Mouse (Mus musculus) cerebellum, adult 2 months (tissue): Measurements from ENCODE around the gene Pabpn1. TPM values are rescaled to one million over a fixed set of nuclear protein-coding genes. Genes with fewer than 3 reads are reported as not detected.

Source experiments
- DNase-seq, 2 experiments: peaks; one replicate each; pipeline ENCODE4 v3.0.0; 2021
- H3K27ac ChIP-seq: fragments of 200-500 bp; 2 replicates; pipeline ENCODE4 v1.5.1; 2012; ENCODE audit warnings: low read length, control low read depth, inconsistent platforms; ENCODE audit not compliant: insufficient read depth
- H3K27me3 ChIP-seq: fragments of 200-500 bp; 2 replicates; pipeline ENCODE4 v1.6.1; 2012; ENCODE audit warnings: inconsistent platforms, mild to moderate bottlenecking, low read length, moderate library complexity; ENCODE audit not compliant: control insufficient read depth, insufficient read depth
- H3K4me1 ChIP-seq: fragments of 200-500 bp; 2 replicates; pipeline ENCODE4 v1.6.1; 2011; ENCODE audit warnings: low read length; ENCODE audit not compliant: control insufficient read depth, insufficient read depth
- H3K4me3 ChIP-seq: fragments of 200-500 bp; replicated peaks from 2 replicates; pipeline ENCODE3; 2011; ENCODE audit warnings: mild to moderate bottlenecking, low read depth, low read length, control low read depth; ENCODE audit not compliant: insufficient read depth
- CTCF ChIP-seq: fragments of 200-500 bp; IDR thresholded peaks from 2 replicates; pipeline ENCODE4 v1.5.1; 2011; ENCODE audit warnings: low read depth, mild to moderate bottlenecking, control low read depth, low read length, moderate library complexity, borderline replicate concordance; ENCODE audit not compliant: insufficient read depth
- POLR2A ChIP-seq: fragments of 200-500 bp; IDR thresholded peaks from 2 replicates; pipeline ENCODE4 v1.6.1; 2011; ENCODE audit warnings: low read length, control low read depth, borderline replicate concordance; ENCODE audit not compliant: insufficient read depth
- WGBS: fragments of 180-500 bp; shearing (Covaris S2); methylation state at CpG from one replicate; pipeline ENCODE4 v1.1.7; 2018; 5-methylcytosine and 5-hydroxymethylcytosine counted together
- polyA plus RNA-seq: library from polyadenylated mRNA; depleted of rRNA; stranded (reverse); fragments of >200 nt; gene quantifications from 2 replicates; pipeline ENCODE4 v1.2.3, GENCODE M21; 2012

Gene Pabpn1
- polyA plus RNA-seq, 1 experiment, result 433 TPM

GRCm38 (mm10) chr14:54864313-54865036, 27.8 kb upstream of the Pabpn1 start:
- DNase-seq, result no peak
- Histone ChIP-seq H3K27ac (no peak overlapping the region), H3K4me3 (peak overlapping the region; percentile 86), H3K4me1 (no peaks in the 10 kb centered on the region), H3K27me3 (no peaks in the 10 kb centered on the region)
- TF ChIP-seq CTCF, result no peak
- TF ChIP-seq POLR2A, result no peak
- 12% methylated on average over 21 of the region's 21 CpGs for WGBS

- WGBS, result 76% methylated on average over 5 of the region's 5 CpGs
These were observed 26.7 kb upstream of the Pabpn1 start for GRCm38 (mm10) chr14:54865626-54866025.

GRCm38 (mm10) chr14:54866268-54866667, 26.0 kb upstream of the Pabpn1 start:
- no peak for DNase-seq
- Histone ChIP-seq H3K27me3 (no peaks in the 10 kb centered on the region), H3K27ac (no peak overlapping the region), H3K4me1 (no peaks in the 10 kb centered on the region), H3K4me3 (no peak overlapping the region)
- no peak for TF ChIP-seq CTCF
- 67% methylated on average over 3 of the region's 3 CpGs for WGBS

More at GRCm38 (mm10) chr14:54865626-54866025, 26.7 kb upstream of the Pabpn1 start:
- TF ChIP-seq CTCF (no peak), POLR2A (no peak)
- Histone ChIP-seq H3K4me1 (no peaks in the 10 kb centered on the region), H3K27me3 (no peaks in the 10 kb centered on the region), H3K4me3 (no peak overlapping the region), H3K27ac (no peak overlapping the region)
- no peak for DNase-seq

- H3K4me1 ChIP-seq, result no peaks in the 10 kb centered on the region
- WGBS, result 50% methylated on average over 5 of the region's 5 CpGs
- no peak overlapping the region for H3K4me3 ChIP-seq
- TF ChIP-seq POLR2A (no peak), CTCF (peak; percentile 23; the same call in 1 of the 2 replicates)
- H3K27me3 ChIP-seq, result no peaks in the 10 kb centered on the region
- no peak overlapping the region for H3K27ac ChIP-seq
- no peak for DNase-seq
These were observed 25.4 kb upstream of the Pabpn1 start for GRCm38 (mm10) chr14:54866936-54867335.

GRCm38 (mm10) chr14:54868026-54868425, 24.3 kb upstream of the Pabpn1 start:
- Histone ChIP-seq H3K27me3 (no peaks in the 10 kb centered on the region), H3K27ac (no peak overlapping the region), H3K4me3 (no peak overlapping the region), H3K4me1 (no peaks in the 10 kb centered on the region)
- TF ChIP-seq POLR2A (no peak), CTCF (no peak)
- no peak for DNase-seq
- 86% methylated on average over 4 of the region's 4 CpGs for WGBS

- no peak for DNase-seq
- no peak within 1 kb of the TSS for H3K4me3 ChIP-seq
- no peaks in the 10 kb centered on the region for H3K27me3 ChIP-seq
- WGBS, result 90% methylated on average over 5 of the region's 5 CpGs
- no peak for TF ChIP-seq CTCF
- TF ChIP-seq POLR2A, result no peak
- H3K27ac ChIP-seq, result no peak within 1 kb of the TSS
- no peaks in the 10 kb centered on the region for H3K4me1 ChIP-seq
These were observed 21.4 kb upstream of the Pabpn1 start, which contains the start of gene Homez for GRCm38 (mm10) chr14:54870861-54871260. Gene Homez (minus strand): TSS chr14:54870961.

GRCm38 (mm10) chr14:54874165-54874564, 18.1 kb upstream of the Pabpn1 start:
- no peak overlapping the region for H3K27ac ChIP-seq
- no peaks in the 10 kb centered on the region for H3K4me1 ChIP-seq
- H3K4me3 ChIP-seq, result no peak overlapping the region
- DNase-seq, result no peak
- 81% methylated on average over 3 of the region's 3 CpGs for WGBS
- H3K27me3 ChIP-seq, result no peaks in the 10 kb centered on the region
- TF ChIP-seq POLR2A, result no peak
- TF ChIP-seq CTCF, result no peak

GRCm38 (mm10) chr14:54875844-54876538, 16.3 kb upstream of the Pabpn1 start:
- DNase-seq, result no peak

More at GRCm38 (mm10) chr14:54875844-54876538, 16.3 kb upstream of the Pabpn1 start:
- H3K4me3 ChIP-seq, result peak overlapping the region; percentile 81
- peak overlapping the region; percentile 96 for H3K27ac ChIP-seq
- 1% methylated on average over 36 of the region's 36 CpGs for WGBS
- no peaks in the 10 kb centered on the region for H3K27me3 ChIP-seq
- H3K4me1 ChIP-seq, result no peaks in the 10 kb centered on the region
- TF ChIP-seq POLR2A (no peak), CTCF (no peak)
